Mouse (Mus musculus): ENCODE data around the gene Cnnm3.

Gene Cnnm3

DNA sequence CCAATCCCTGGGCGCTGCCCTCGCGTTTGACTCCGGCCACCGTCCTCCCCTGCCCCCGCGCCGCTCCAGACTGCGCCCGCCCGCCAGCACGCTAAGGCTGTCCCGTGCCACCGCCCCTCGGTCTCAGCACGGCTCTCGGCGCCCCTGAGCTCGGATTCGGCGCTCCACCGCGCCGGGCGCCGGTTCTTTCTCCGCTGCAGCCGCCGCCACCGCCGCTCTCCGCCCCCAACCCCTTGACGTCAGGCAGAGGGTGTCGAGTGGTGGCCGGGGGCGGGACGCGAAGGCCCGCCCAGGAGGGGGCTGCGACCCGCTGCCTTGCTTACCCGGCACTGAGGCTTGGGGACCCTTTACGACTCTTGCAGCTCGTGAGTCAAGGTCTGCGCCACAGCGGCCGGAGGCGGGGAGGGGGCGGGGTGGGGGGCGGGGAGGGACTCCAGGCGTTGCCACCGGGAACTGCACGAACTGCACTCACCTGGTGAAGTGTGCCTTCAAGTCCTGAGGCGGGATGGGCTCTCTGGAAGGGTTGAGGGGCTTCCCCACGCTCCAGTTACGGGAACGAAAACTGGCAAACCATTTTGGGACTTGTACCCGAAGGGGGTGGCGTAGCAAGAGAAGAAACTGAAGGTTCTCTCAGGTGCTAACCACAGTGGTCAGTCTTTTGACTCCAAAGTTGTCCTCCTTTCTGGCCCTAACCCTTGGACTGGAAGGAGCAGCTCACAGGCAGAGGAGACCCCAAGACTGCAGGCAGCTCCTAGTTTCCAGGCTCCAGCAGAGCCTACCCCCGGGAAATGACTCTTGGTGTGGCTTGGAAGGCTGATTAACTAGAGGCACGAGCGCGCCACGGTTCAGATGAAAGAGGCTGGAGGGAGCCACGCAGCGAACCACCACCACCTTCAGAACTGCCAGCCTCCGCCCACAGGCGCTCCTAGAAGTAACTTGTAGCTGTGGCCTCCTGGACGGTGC lies 46.6 kb downstream of the Cnnm3 start, which contains the start of gene Sema4c:
TSS of gene Sema4c (minus strand) at position 319 of the 963 bp plus-strand sequence.
- DNase-seq, result peak; percentile 58 to 65

DNA sequence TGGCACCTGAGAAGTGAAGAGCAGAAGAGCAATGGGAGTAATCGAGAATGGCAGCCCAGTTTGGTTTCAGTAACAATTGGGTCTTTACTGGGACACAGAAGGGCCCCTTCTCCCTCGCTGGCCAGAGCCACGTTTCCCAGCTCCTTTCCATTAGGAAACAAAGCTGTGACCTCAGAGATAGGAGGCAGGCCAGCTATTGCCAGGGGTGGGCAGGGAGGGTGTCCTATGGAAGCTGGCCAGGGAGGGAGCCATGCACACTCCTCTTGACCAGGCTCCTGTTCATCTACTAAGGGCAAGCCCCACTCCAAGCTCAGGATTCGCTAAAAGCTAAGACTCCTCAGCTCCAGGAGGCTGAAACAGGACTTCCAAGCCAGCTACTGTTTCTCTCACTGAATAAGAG lies 47.6 kb downstream of the Cnnm3 start:
- DNase-seq, result no peak

DNA sequence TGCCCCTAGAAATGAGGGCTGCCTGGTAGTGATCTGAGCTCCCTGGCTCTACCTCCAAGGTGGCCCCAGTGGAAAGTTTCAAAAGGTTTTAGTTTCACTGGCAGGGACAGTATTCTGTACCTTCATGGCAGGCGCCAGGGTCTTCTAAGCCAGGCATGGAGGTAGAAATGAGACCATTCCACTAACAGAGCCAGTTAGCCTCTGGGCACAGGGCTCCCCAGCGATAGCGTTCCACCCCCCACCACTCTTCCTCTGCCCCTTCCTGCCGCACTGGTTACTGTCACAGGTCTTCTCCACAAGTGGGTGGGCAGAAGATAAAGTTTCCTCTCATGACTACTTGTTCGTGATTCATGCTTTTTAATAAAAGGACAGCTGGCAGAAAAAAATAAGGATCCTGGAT lies 48.2 kb downstream of the Cnnm3 start:
- DNase-seq, result no peak

DNA sequence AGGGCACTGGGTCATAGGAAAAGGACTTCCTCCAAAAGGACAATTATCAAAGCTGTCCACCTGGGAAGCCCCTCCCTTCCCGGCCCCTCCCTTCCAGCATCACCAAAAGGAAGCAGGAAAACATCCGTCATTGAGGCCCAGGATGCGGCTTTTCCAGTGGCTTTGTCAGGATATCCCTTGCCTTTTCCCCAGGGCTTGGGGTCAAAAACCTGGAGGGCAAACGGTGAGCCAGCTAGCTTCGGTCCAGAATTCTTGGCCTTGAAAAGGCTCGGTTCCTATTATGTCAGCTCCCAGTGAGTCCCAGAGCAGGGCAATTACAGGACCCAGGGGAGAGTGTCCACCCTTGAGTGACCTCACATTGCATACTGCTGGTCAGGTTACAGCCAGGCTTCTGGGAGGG lies 49.2 kb downstream of the Cnnm3 start:
- no peak for DNase-seq

DNA sequence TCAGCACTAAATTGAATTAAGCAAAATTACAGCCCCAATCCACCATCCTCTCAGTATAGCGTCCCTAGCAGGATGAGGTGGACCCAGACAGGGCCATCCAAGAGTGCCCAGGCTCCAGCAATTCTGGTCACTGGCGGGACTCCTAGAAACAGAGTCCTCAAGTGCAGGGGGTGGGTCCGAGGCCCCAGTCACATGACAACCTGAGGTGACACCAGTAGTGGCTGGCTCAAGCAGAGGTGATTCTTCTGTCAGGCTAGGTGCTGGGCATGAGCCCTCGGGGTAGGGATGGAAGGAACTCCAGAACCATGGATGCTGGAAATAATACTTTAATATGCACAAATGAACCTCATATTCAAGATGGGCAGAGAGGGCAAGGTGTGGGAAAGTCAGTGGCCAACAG lies 50.7 kb downstream of the Cnnm3 start:
- no peak for DNase-seq

DNA sequence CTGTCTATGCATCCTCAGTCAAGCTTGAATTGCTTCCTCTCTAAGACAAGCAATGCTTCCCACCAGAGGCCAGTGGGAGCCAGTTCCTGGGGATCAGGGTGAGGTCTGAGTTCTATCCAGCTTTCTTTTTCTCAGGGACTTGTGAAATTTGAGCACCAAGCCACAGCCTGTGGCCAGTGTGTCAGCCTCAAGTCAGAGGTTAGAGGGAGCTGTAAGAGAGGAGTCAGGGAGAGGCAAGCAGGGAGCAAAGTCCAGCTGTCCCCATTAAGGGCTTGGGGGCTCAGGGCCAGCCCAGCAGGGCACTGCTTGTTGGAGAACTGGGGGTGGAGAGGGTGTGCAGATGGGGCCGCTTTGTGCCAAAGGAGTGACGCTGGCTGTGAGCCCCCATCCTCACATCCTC lies 51.5 kb downstream of the Cnnm3 start:
- DNase-seq, result no peak

DNA sequence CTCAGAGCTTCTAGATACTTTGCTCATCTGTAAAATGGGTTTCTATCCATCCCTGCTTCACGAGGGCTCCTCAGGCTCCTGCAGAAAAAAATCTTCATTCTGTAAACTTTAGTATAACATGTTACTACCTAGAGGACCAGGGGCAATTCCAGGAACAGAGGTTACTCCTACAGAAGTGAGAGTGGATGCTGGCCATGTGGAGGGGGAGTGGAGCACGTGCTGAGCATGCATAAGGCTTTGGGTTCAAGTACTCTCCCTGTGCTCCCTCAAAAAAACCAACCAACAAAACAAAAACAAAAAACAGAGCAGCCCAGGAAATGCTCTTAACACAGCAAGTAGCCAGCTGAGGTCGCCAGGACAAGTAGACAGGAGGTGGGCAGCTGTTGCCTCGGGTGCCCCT lies 52.0 kb downstream of the Cnnm3 start:
- DNase-seq, result no peak

DNA sequence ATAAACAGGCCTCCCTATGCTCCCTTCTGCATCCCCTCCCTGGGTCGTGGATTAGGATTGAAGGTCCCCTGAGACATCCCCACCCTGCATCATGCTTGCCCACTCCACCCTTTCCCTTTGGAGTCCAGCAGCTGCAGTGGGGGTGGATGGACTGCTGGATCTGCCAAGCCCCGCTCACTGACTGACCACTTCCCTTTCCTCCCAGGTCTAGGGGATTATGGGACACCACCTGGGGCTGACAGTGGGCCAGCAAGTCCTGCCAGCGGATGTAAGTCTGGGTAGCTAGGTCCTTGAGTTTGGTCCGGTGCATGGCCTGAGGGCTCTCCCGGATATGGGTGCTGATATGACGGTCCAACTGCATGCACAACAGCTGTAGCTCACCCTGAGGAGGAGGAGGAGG lies 52.4 kb downstream of the Cnnm3 start:
- no peak for DNase-seq

DNA sequence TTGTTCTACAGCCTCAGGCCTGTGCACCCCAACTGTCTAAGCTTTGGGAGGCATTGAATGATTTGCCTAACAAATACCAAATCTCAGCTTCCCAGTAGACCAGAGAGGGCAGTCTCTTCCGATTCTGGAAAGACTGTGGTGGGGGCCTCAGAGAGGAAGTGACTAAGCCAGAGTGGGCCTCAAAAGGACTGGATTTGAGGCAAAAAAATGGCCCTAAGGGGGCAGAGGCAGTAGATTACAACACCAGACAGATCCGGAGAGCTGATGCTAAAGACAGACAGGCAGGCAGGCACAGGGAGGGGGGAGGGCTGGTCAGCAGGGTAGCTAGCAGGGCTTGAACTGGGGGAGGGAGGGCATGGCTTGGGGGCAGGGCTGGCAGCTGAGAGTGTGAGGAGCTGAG lies 54.8 kb downstream of the Cnnm3 start:
- no peak for DNase-seq

DNA sequence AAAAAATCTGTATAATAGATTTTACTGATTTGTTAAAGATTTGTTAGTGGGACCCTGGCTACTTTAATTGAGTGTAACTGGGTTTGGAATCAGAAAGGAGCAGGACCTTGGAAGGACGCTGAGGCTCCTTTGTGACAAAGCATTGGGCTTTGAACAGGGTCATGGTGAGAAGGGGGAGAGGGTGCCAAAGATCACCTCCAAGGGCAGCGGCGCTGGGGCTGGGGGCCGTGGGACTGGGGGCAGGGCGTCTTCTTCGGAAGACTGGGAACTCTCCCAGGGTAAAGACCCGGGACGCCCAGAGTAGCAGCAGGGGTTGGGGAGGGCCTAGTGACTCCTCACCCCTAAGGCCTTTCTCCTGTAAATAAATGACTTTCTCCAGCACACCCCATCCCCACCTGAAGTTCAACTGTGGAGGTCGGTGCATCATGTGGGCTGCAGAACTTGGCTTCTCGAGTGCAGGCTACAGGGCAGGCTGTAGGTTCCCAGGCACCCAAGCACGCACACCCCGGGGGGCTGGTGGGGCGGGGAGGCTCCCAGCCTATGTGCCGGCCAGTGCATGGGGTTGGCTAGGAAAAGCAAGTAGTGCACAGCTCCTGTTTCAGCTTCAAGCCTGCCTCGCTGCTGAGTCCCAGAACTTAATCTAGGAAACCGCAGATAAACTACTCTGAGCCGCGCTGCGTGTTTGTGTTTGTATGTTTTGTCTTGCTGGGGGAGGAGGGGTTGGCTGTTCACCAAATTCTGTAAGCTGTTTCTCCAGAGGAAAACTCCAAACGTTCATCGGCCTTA lies 56.3 kb downstream of the Cnnm3 start:
- DNase-seq, result no peak

DNA sequence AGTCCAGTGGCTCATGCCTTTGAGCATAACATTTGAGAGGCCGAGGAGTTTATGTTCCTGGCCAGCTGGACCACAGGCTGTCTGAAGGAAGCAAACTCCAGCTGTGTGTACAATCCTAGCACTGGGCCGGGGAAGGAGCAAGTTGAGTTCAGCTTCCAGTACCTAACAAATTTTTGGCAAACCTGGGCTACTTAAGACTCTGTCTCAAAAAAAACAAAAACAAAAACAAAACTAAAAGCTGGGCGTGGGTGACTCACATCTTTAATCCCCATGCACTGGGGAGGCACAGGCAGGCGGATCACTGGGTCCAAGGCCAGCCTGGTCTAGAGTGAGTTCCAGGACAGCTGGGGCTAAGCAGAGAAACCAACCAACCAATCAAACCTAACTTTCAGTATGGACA lies 57.1 kb downstream of the Cnnm3 start:
- DNase-seq, result no peak

DNA sequence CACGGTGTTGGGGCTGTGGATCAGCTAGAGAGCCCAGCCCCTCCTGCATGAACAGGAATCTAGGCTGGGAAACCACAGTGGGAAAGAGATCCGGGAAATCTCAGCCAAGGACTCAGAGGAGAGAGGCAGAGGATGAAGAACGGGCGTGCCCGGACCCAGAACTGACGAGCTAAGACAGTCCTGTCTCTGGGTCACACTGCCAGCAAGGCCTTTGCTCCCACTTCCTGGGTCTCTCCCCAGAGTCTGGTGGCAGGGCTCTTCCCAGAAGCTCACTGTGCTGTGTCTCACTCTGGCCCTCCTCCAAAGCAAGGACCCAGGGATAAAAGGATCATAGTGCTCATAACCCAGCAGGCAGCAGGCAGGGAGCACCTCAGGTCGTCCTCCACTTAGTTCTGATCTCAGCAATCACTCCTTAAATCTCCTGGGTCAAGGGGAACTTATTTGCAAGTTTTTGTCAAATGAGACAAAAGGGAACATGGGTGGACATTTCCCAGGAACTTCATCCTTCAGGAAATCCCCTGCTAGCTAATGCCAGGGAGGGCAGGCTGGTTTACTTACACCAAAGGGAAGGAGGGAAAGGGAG lies 58.1 kb downstream of the Cnnm3 start:
- no peak for DNase-seq

DNA sequence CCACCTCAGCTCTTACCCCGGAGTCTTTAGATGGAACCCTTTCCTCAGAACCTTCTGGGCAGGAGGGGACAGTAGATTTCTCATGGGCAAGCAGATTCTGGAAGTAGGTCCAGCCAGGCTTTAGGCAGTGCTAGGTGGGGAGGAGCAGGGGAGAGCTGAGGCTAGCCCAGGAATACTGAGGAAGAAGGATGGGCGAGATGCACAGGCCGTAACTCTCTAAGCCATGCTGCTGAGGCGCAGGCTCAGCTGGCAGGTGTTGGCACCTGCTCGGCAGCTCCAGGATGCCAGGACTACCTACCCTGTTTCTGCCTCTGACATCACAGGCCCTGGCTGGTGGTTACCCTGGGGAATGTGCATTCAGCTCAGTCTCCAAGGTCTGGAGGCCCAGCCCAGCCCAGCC lies 58.7 kb downstream of the Cnnm3 start:
- no peak for DNase-seq

DNA sequence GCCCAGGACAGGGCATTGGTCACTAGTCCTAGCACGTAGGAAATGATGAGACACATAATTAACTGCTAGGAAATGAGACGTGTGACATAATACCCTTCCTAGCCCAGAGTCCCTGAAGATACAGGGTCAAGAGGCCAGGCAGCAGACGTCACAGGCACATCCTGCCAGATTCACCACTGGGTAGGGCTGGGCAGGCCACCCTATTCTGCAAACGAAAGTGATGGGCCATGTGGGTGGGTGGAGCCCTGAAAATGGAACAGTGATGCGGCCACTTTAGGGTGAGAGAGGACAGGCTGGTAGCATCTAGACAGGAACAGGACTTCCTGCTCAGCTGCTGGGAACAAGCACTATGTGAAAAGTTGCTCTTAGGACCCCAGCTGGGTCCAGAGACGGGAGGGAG lies 60.0 kb downstream of the Cnnm3 start:
- no peak for DNase-seq

DNA sequence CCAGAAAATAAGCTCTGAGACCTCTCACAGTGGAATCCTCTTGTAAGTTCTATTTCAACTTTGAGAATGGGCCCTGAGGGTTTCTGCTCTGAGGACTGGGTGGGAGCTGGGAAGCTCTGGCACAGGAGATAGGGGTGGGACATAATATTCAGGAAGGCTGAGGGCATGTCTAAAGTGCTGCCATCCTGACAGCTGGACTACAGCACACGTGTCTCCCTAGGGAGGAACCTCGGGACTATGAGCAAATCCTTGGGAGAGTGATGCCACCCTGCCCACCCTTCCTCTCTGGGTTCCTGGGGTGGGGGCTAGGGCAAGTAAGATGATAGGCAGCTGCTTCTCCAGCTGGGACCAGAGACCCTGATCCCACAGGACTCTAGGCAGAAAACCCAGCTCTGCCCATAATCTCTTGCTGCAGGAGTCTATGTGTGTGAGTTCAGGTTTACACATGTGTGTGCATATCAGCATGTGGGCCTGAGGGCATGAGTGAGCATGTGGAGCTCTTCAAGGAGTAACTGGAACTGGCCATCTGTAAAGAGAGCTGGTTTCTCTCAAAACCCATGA lies 60.6 kb downstream of the Cnnm3 start:
- no peak for DNase-seq

DNA sequence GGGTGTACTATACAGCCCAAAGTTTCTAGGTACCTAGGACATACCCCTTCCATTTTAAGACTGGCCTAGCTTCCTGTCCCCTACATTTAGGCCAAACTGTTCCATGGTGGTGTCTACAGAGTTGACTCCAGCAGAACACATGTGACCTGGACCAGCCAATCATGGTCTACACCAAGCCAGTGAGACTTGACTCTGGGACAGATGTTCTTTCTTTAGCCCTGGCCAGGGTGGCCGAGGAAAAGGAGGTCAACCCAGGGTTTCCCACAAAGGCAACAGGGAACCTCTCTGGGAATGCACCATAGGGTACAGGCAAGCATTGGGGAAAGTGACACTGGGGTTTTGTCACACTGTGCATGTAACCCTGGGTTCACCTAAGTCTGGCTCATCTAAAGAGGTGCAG lies 61.0 kb downstream of the Cnnm3 start:
- no peak for DNase-seq

DNA sequence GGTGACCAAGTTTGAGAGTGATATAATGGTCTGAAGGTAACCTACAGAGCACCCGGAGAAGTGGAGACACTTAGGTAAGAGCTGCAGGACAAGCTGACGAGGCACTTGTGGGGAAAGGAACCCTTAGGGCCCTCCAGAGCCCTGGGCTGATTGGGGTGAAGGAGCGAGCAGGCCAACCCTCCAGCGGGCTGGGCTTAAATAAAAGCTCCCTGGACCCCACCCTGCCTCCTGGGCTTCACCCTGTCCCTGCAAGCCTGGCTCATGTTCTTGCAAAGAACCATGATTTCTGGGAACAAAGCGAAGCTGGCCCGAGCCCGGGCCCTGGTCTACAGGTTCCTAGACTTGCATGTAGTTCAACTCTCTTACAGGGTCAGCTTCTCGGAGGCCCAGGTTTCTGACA lies 61.9 kb downstream of the Cnnm3 start:
- DNase-seq, result no peak

DNA sequence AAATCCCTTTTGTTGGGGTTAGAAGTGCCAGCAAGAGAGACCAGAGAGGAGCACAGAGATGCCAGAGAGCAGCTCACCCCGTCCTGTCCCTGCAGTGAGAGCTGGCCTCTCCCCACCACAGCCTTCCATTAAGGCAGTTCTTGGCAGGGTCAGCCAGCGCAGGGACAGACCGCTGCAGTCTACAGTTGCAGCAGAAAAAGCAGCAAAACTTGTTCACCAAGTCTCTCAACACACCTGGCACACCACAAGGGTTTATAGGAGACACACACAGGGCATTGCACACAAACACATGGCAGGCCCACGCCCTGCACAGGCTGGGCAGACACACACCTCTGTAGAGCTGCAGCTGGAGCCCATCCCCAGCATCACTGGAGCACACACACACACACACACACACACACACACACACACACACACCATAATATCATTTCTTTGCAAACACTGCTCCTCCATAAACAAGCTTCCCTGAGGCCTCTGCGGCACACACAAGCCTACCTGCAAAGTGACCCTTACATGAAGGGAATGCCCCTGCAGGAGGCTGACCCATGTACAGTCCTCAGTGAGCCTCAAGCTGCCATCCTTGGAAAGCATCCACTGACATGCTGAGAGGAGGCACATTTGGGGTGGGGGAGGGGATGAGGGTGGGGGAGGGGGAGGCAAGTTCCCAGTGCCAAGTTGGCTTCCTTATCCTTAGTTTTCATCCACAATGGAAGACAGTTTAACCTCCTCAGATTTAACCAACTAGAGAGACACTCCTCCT lies 62.7 kb downstream of the Cnnm3 start:
- DNase-seq, result no peak

DNA sequence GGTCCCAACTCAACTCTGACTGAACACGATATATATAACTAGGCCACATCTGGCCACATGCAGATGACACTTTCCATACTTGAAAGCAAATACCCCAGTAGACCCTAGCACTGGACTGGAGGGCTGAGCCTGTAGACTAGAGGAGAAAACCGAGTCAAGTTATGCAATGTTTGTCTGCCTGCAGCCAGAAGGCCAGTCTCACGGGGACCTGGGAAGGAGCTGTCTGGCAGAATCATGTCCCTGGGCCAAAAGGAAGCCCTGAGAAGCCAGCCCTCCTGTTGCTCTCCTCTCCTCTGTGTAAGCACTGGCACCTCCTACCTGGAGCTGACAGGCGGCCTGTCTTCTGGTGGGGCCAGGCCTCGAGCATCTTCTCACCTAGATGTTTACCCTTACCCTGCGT lies 63.7 kb downstream of the Cnnm3 start:
- no peak for DNase-seq

DNA sequence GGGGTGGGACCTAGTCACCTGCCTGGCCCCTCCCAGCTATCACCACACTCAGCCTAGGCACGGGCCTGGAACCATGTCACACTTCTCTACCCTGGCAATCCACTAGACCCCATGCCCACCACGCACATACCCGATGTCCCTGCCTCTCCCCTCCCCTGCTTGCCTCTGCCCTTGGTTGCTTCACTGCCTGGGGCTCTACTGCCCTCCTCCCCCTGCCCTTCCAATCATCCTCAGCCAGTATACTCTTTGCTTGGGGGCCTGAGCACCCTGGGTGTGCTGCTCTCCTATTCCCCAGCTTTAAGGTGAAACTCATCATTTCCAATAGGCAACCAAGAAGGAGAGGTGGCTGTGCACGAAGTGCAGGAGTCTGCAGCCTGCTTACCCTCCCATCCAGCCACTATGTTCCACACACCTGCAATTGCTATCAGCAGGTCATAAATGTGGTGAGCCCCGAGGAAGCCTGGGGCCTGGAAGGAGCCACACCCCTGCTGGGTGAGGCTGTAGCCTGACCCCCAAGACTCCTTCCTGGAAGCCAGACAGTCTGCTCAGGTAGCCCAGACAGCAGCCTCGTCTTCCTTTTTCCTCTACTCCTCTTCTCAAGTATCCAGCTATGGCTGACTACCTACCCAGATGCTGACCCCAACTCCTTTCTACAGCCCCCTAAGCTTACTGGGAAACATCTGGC lies 65.5 kb downstream of the Cnnm3 start:
- DNase-seq, result no peak

All from B cell, adult 2 months (primary cell).